Mouse (Mus musculus) CH12.LX (cell line): ENCODE data around the gene Nmnat2.
A peak's percentile ranks its signal among the peaks of the same experiment; 100 is the strongest.

Experiments used
- CTCF ChIP-seq, 2 experiments: IDR thresholded peaks in 1 of 2; conservative IDR thresholded peaks in 1 of 2; 2 replicates each; pipeline ENCODE4 v1.5.1; 2011 to 2012; ENCODE audit warnings: low read depth in 2 of 2, low read length in 2 of 2, improper control_type of control experiment in 1 of 2, inconsistent platforms in 1 of 2, mild to moderate bottlenecking in 1 of 2, moderate library complexity in 1 of 2
- MXI1 ChIP-seq: IDR thresholded peaks from 2 replicates; pipeline ENCODE4 v1.6.1; 2011; ENCODE audit warnings: mild to moderate bottlenecking, low read depth, low read length, improper control_type of control experiment
- POLR2A ChIP-seq: IDR thresholded peaks from 2 replicates; pipeline ENCODE4 v1.6.1; 2011; ENCODE audit warnings: low read depth, mild to moderate bottlenecking, improper control_type of control experiment, low read length
- USF2 ChIP-seq: conservative IDR thresholded peaks from 2 replicates; pipeline ENCODE4 v1.6.1; 2011; ENCODE audit warnings: low read depth, low read length, improper control_type of control experiment

GRCm38 (mm10) chr1:153066387-153066781 lies 111.6 kb downstream of the Nmnat2 start:
- no peak for TF ChIP-seq USF2
- peak; percentile 13 to 28; a peak in 2 of 4 replicates for TF ChIP-seq CTCF (conservative IDR thresholded peaks at IDR 0.05 in 1 of 2, IDR thresholded peaks at IDR 0.05 in 1 of 2; ENCODE audit: low read depth in 2 of 2, low read length in 2 of 2)
- no peak for TF ChIP-seq POLR2A
- TF ChIP-seq MXI1 = no peak
